Mouse (Mus musculus) ovary, postnatal 36 days (tissue): ENCODE measurements at regions not wholly inside any gene's neighbourhood (a gene's known extent, or its start where the extent isn't known, plus 50 kb on each side); places are given as distances from the start of the nearest gene placed in this dataset.
"Not testable (repeated sequence)": the region's sequence is repeated elsewhere in the genome, so short reads cannot be mapped to it uniquely, and the experiment has no call there.

Experiments used
- DNase-seq: peaks from one replicate; pipeline ENCODE4 v3.0.0; 2022; ENCODE audit warnings: low spot score, mixed read lengths

- peak; percentile 61 for DNase-seq
These were observed 119.0 kb upstream of the Nabp1 start for GRCm38 (mm10) chr1:51596935-51597820.

GRCm38 (mm10) chr1:51594666-51595065, 116.4 kb upstream of the Nabp1 start:
- no peak for DNase-seq

- DNase-seq, result no peak
These were observed 115.6 kb upstream of the Nabp1 start for GRCm38 (mm10) chr1:51593621-51594441.

GRCm38 (mm10) chr1:51591886-51592285, 113.7 kb upstream of the Nabp1 start:
- no peak for DNase-seq

GRCm38 (mm10) chr1:51590606-51591400, 112.6 kb upstream of the Nabp1 start:
- no peak for DNase-seq

GRCm38 (mm10) chr1:51584925-51585424, 106.8 kb upstream of the Nabp1 start:
- DNase-seq, result no peak

- no peak for DNase-seq
These were observed 105.6 kb upstream of the Nabp1 start for GRCm38 (mm10) chr1:51583871-51584270.

GRCm38 (mm10) chr1:51580074-51580473, 101.8 kb upstream of the Nabp1 start:
- DNase-seq, result no peak

- no peak for DNase-seq
These were observed 99.5 kb upstream of the Nabp1 start for GRCm38 (mm10) chr1:51577701-51578100.

GRCm38 (mm10) chr1:51572314-51573078, 94.3 kb upstream of the Nabp1 start:
- DNase-seq, result no peak

GRCm38 (mm10) chr1:51569625-51570024, 91.4 kb upstream of the Nabp1 start:
- no peak for DNase-seq

GRCm38 (mm10) chr1:51566170-51566649, 88.0 kb upstream of the Nabp1 start:
- DNase-seq, result no peak

GRCm38 (mm10) chr1:51556616-51557015, 78.4 kb upstream of the Nabp1 start:
- not testable (repeated sequence) for DNase-seq

- no peak for DNase-seq
These were observed 75.5 kb upstream of the Nabp1 start for GRCm38 (mm10) chr1:51553738-51554137.

GRCm38 (mm10) chr1:51551624-51552023, 73.4 kb upstream of the Nabp1 start:
- DNase-seq, result no peak

- no peak for DNase-seq
These were observed 64.6 kb upstream of the Nabp1 start for GRCm38 (mm10) chr1:51542801-51543200.

- no peak for DNase-seq
These were observed 61.4 kb upstream of the Nabp1 start for GRCm38 (mm10) chr1:51539634-51540033.

GRCm38 (mm10) chr1:51538836-51539235, 60.6 kb upstream of the Nabp1 start:
- no peak for DNase-seq

- DNase-seq, result no peak
These were observed 59.6 kb upstream of the Nabp1 start for GRCm38 (mm10) chr1:51537765-51538360.

GRCm38 (mm10) chr1:51536076-51536475, 57.9 kb upstream of the Nabp1 start:
- no peak for DNase-seq

GRCm38 (mm10) chr1:51535414-51535813, 57.2 kb upstream of the Nabp1 start:
- DNase-seq, result no peak
